Mouse (Mus musculus) left cerebral cortex, postnatal 14 days (tissue): ENCODE measurements at regions not wholly inside any gene's neighbourhood (a gene's known extent, or its start where the extent isn't known, plus 50 kb on each side); places are given as distances from the start of the nearest gene placed in this dataset.
A peak's percentile ranks its signal among the peaks of the same experiment; 100 is the strongest.

Source experiments
- DNase-seq, 2 experiments: peaks; one replicate each; pipeline ENCODE4 v3.0.0; 2021 to 2022; ENCODE audit warnings: low spot score in 2 of 2, mixed read lengths in 1 of 2
- intact Hi-C: fragments of 180-260 bp; cut with DNase I; formaldehyde crosslinking; loops from one replicate; pipeline ENCODE4 v1.15.1; 2025

- no peak for DNase-seq
- intact Hi-C loops = no loop called here
Measured at GRCm38 (mm10) chr12:74528983-74529566, 212.9 kb upstream of the Gm11042 start.

GRCm38 (mm10) chr12:74527190-74527621 is 211.0 kb upstream of the Gm11042 start:
- intact Hi-C loops = no loop called here
- no peak for DNase-seq

- no peak for DNase-seq
- intact Hi-C loops = no loop called here
Measured at GRCm38 (mm10) chr12:74523988-74524387, 207.8 kb upstream of the Gm11042 start.

GRCm38 (mm10) chr12:74518032-74518431 is 201.8 kb upstream of the Gm11042 start:
- intact Hi-C loops = no loop called here
- no peak for DNase-seq

- peak; percentile 52 to 55 for DNase-seq
- intact Hi-C loops = no loop called here
Measured at GRCm38 (mm10) chr12:74516527-74516926, 200.3 kb upstream of the Gm11042 start.

GRCm38 (mm10) chr12:74502791-74503190 is 186.6 kb upstream of the Gm11042 start:
- intact Hi-C loops = no loop called here

GRCm38 (mm10) chr12:74477619-74478018 is 161.4 kb upstream of the Gm11042 start:
- intact Hi-C loops = no loop called here
- DNase-seq = peak in 1 of 2 experiments; percentile 9

More at GRCm38 (mm10) chr12:74502791-74503190, 186.6 kb upstream of the Gm11042 start:
- DNase-seq = no peak

GRCm38 (mm10) chr12:74474741-74475140 is 158.5 kb upstream of the Gm11042 start:
- intact Hi-C loops = no loop called here
- DNase-seq = no peak

- intact Hi-C loops = loop anchor here (10.0 kb wide), 2 partner anchors 124 to 216 kb away; no protein-coding TSS in a partner anchor
- peak; percentile 44 to 70 for DNase-seq
Measured at GRCm38 (mm10) chr12:74458521-74458920, 142.3 kb upstream of the Gm11042 start.

- intact Hi-C loops = loop anchor here (10.0 kb wide), 2 partner anchors 118 to 222 kb away; no protein-coding TSS in a partner anchor
- no peak for DNase-seq
Measured at GRCm38 (mm10) chr12:74452375-74453090, 136.3 kb upstream of the Gm11042 start.

GRCm38 (mm10) chr12:74448248-74448647 is 132.1 kb upstream of the Gm11042 start:
- intact Hi-C loops = no loop called here
- no peak for DNase-seq

- intact Hi-C loops = no loop called here
- no peak for DNase-seq
Measured at GRCm38 (mm10) chr12:74434874-74435273, 118.7 kb upstream of the Gm11042 start.

GRCm38 (mm10) chr12:74414738-74415137 is 98.5 kb upstream of the Gm11042 start:
- intact Hi-C loops = no loop called here
- DNase-seq = peak in 1 of 2 experiments; percentile 12

- intact Hi-C loops = no loop called here
- DNase-seq = peak; percentile 33 to 38
Measured at GRCm38 (mm10) chr12:74410511-74410910, 94.3 kb upstream of the Gm11042 start.

GRCm38 (mm10) chr12:74407591-74408095 is 91.4 kb upstream of the Gm11042 start:
- intact Hi-C loops = no loop called here
- DNase-seq = no peak

GRCm38 (mm10) chr12:74389811-74390210 is 73.6 kb upstream of the Gm11042 start:
- intact Hi-C loops = no loop called here
- DNase-seq = peak; percentile 25 to 52
